Mouse (Mus musculus) gastrocnemius, postnatal 25 days (tissue): ENCODE data around the gene Snx14. TPM values are rescaled to one million over a fixed set of nuclear protein-coding genes. Genes with fewer than 3 reads are reported as not detected.
"Not testable (repeated sequence)": the region's sequence is repeated elsewhere in the genome, so short reads cannot be mapped to it uniquely, and the experiment has no call there.

Experiments used
- DNase-seq: peaks from one replicate; pipeline ENCODE4 v3.0.0; 2022
- long read RNA-seq, 2 experiments: library from polyadenylated mRNA; stranded (forward); transcript quantifications; one replicate each; pipeline ENCODE4 v2.0.0; 2021
- total RNA-seq, 2 experiments: library from RNA; stranded (reverse); gene quantifications; 1 replicate in 1 of 2; 2 replicates in 1 of 2; pipeline ENCODE4 v1.2.3; 2021

Snx14 gene
- 10 to 100 TPM; 12.1 to 12.4 TPM for total RNA-seq
- long read RNA-seq, experiment 1, partial matches to known transcripts: 0 of 5 reads
- long read RNA-seq, experiment 1, other reads (novel, unspliced or antisense): 1 of 5 reads
- long read RNA-seq, experiment 2, partial matches to known transcripts: 0 of 5 reads
- long read RNA-seq, experiment 2, other reads (novel, unspliced or antisense): 0 of 5 reads

- peak; percentile 97 for DNase-seq
These were observed at the start of gene Snx14 for GRCm38 (mm10) chr9:88438555-88439237. TSS of gene Snx14 (minus strand) at chr9:88438958.

- no peak for DNase-seq
These were observed 45.8 kb upstream of the Snx14 start for GRCm38 (mm10) chr9:88484531-88484930.

DNA sequence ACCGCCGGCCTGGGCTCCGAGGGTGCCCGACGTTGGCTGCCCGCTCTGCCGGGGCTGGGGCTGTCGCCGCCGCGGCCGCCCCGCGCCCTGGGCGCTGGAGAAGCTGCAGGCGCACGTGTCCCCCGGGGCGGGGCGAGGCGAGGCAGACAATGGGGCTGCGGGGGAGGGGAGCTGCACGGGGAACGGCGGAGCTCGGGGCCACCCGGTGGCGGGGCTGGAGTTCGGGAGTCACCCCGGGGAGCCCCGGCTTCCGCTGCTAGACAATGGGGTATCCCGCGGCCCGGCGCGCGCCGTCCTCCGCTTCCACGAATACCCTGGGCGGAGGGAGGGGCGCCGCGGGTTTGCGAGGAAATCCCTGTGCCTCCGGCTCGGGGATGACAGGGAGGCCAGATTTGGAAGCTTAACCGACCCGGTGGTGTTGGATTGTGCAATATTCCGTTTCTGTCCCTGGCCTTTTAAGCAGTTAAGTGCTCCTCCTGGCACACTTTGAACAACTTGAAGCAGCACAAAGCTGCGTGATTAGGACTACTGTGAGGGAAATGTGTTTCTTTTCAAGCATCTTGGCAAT is 44.2 kb upstream of the Snx14 start:
- no peak for DNase-seq

DNA sequence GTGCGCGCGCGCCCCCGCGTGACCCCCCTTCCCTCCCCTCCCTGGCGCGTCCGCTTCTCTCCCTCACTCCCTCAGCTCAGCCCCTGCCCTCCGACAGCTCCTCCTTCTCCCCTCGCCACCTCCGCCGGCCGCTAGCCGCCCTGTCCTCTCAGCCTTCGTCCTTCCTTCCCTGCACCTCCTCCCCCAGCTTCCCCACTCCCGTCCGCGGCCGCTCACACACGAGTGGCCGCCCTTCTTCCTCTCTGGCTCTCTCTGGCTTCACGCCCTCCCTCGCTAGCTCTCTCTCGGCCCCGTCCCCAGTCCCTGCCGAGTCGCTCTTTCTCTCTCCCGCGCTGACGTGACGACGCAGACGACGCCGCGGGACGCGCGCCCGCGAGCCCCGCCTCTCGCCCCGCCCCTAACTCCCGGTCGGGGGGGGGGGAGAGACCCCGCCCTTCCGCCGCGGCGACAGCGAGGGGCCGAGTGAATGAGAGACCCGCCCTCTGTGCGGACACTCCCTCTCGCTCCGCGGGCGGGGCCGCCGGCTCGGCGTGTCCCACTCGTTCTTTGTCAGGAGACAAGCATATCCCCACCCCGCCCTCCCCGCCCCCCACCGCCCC is 43.6 kb upstream of the Snx14 start, which contains the start of gene Syncrip:
Gene Syncrip, minus strand, starts transcription at position 345 of the 599 bp plus-strand sequence.
- peak; percentile 95 for DNase-seq

DNA sequence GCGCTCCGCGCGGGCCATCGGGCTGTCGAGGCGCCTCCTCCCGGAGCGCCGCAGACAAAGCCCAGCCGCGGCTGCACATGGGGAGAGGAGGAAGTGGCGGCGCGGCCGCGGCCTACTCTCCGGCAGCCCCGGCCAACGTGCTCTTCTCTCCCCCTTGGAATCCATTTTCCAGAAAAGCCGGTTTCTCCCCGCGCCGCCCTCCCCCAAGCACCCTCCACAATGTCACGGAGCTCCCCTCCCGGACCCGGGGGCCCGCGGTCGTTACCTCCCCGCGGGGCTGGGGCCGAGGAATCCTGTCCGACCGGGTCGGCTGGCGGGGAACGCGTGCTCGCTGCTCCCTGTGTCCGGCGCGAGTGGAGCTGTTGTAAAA is 43.0 kb upstream of the Snx14 start:
- peak; percentile 54 for DNase-seq

GRCm38 (mm10) chr9:88481061-88481790 is 42.5 kb upstream of the Snx14 start:
- peak; percentile 22 for DNase-seq

DNA sequence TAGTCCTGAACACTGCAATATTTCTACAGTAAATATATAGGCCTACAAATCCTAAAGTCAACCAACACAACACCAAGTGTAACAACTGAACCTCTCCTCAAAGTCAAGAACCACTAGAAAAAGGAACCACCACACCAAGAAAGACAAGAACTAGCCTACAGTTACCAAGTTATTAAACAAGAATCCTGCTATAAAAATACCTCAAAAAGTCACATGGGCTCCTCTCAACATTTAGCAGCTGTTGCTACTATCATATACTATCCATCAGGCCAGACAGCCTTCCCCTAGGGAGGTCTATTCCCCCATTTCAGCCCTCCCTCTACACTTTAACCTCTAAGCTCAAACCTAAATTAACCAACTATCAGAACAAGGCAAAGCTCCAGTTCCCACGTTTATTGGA is 41.4 kb upstream of the Snx14 start:
- DNase-seq: no peak

DNA sequence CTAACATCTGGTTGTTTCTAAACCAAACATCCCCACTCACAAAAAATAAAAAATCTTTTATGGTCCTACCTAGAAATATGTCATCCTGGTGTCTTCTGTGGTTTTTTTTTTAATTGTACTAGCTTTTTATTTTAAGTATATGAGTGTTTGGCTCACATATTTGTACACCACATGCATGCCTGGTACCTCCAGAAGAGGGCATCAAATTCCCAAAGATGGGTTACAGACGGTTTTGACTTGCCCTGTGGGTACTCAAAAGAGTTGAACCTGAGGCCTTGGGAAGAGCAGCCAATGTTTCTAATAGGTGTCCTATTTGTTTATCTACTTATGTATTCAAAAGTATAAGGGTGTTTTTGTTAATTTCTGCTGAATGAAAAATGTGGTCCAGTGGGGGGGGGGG is 37.4 kb upstream of the Snx14 start:
- DNase-seq: no peak

DNA sequence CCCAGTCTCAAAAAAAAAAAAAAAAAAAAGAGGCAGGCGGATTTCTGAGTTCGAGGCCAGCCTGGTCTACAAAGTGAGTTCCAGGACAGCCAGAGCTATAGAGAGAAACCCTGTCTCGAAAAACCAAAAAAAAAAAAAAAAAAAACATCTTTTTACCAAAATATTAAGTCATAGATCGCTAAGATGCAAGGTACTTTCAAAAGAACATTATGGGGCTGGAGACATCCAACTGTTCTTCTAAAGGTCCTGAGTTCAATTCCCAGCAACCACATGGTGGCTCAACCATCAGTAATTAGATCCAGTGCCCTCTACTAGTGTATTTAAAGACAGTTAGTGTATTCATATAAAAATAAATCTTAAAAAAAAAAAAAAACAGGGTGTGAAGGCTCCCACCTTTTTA is 22.3 kb upstream of the Snx14 start:
- DNase-seq: not testable (repeated sequence)

DNA sequence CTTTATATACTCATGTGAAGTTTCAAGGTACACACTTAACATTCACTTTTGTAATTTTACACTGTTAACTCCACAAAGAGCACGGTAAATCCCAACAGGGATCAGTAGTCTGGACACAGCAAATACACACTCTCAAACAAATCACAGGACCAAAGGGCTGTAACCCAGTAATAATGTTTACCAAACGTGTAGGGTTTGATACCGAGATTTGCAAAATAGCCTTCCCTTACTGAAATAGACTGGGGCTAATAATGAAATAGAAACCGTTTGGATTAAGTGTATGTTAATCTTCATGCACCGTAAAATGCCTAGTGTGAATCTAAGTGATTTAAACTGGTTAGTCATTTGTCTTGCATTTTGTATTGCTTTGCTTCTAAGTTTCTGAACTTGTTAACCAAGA is 1.2 kb upstream of the Snx14 start:
- DNase-seq: no peak

DNA sequence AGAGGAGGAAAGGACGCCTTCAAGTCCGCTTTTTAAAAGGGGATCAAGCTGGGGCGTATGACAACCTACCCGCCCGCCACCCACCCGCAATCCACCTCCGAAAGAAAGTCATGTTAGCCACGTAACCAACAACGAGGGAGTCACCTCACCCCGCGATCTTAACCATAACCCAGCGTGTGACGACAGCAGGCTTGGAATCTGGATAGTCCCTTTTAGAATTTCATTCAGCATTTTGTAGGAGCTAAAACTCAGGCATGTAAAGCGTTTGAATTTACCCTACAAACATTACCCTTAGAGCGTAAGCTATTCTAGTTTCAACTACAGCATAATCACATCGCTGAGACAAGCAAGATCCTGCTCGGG is 461 bp upstream of the Snx14 start:
- DNase-seq: no peak

- DNase-seq: no peak
These were observed 562 bp downstream of the Snx14 start for GRCm38 (mm10) chr9:88438237-88438554.

DNA sequence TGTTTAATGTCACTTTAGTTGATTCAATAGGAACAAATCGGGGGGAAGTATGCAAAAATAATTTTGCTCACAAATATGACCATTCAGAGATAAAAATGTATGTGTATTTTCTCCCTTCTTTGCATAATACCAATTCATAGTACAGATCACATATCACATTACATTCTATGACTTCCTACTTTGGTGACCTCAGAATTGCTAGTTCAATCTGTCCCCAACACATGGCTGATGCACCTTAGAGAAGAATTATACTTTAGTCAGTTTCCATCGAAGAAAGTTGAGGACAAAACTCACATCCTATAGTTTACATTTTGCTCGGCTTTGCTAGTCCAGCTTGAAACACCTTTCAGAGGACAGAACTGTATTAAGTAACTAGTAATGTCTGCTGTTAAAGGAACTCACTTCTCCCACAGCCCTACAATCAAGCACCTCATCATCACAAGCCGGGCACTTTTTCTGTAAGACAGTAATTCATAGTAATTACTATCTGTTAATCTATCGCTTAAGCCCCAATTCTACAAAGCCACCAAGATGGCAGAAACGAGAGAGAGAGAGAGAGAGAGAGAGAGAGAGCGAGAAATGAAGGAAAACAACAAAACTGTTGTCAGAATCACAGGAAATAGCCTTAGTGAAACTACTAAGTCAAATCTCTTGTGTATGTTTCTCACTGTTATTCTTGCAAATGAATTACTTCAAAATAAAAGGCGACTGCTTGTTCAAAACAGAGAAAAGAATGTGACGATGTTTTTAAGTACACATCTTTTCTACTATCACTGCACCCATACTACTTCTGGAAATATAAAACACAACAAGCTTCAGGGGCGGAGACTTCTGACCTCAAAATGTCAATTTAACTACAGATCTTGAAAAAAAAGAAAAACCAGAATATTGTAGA is 1.2 kb downstream of the Snx14 start:
- DNase-seq: no peak

GRCm38 (mm10) chr9:88424356-88424755 is 14.4 kb downstream of the Snx14 start:
- no peak for DNase-seq

- DNase-seq: no peak
These were observed 16.3 kb downstream of the Snx14 start for GRCm38 (mm10) chr9:88422428-88422827.

- no peak for DNase-seq
These were observed 22.0 kb downstream of the Snx14 start for GRCm38 (mm10) chr9:88416752-88417151.

DNA sequence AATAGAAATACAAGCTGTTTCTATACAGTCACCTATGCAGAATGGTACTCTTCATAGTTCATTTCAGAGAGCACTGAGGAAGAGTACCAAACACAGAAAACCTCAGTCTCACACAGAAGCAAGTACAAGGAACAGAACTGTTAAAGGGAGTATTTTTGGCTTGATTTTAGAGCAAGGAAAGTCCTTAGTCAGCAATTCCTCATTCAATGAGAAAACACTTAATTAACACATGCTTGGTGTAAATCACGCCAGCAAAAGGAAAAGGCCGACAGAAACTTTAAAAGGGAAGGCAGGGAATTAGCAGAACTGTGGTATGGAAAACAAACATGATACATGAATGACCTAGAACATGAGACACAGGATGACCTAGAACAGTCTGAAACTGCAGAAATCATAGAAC is 28.8 kb downstream of the Snx14 start:
- no peak for DNase-seq

DNA sequence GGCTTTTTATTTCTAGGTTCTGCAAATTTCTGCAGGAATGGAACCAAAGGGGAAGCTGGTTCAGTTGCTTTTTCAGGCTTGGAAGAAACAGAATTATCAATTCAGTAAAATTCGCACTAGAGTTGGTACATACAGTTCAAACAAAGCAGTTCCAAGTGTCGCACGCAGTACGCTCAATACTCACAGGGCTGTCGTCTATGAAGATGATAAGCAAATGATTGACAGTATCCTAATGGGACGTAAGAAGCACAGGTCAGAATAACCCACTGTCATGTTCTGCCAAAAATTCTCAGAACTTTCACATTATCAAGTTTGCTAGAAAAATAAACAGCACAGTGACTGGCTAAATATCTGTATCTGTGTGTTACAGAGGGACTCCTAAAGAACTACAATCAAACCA is 34.2 kb downstream of the Snx14 start:
- DNase-seq: no peak

- peak; percentile 8 for DNase-seq
These were observed 34.7 kb downstream of the Snx14 start for GRCm38 (mm10) chr9:88404088-88404487.

GRCm38 (mm10) chr9:88398461-88398860 is 40.3 kb downstream of the Snx14 start:
- DNase-seq: no peak

DNA sequence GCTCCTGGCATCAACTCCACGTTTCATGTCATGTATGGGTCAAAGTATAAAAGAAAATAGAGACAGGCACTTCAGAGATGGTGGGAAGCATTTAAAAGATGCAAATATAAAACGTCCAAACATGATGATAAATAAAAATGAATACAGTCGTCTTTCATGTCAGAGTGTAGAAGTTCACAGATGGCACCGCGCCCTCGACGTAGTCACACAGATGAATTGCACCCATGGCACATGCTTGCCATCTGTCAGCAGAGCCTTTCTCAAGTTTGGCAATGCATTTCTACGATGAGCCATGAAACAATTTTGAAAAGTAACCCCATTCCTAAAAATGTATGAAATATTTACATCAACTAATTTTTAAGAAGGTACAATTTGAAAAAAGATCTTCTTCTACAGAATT is 43.9 kb downstream of the Snx14 start:
- DNase-seq: no peak

GRCm38 (mm10) chr9:88388826-88389225 is 49.9 kb downstream of the Snx14 start:
- DNase-seq: no peak
